Mouse (Mus musculus) spleen, postnatal 36 days (tissue): ENCODE data around the gene Ankfn1.

Experiments
- DNase-seq, 2 experiments: peaks; one replicate each; pipeline ENCODE4 v3.0.0; 2022; ENCODE audit warnings: low spot score in 2 of 2, mixed read lengths in 1 of 2

Ankfn1 gene

GRCm38 (mm10) chr11:89465381-89465780, 312.1 kb downstream of the Ankfn1 start:
- no peak for DNase-seq

DNA sequence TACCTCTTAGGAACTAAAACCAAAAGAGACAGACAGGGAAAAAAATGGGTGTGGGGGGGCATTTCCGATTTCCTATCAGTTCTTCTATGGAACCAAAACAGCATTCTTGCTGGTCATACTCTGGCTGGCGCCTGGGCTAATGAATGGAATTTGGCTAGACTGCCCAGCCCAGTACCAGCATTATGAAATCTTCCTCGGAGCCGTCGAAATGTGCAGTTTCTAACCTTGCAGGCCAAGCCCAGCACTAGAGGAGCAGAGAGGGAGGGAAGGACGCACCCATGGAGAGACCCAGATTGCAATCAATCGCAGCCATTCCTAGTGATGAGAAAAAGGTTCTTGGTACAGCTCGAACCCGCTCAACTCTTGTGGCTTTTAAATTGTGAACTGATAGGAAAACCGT, 315.2 kb downstream of the Ankfn1 start:
- DNase-seq, result no peak

DNA sequence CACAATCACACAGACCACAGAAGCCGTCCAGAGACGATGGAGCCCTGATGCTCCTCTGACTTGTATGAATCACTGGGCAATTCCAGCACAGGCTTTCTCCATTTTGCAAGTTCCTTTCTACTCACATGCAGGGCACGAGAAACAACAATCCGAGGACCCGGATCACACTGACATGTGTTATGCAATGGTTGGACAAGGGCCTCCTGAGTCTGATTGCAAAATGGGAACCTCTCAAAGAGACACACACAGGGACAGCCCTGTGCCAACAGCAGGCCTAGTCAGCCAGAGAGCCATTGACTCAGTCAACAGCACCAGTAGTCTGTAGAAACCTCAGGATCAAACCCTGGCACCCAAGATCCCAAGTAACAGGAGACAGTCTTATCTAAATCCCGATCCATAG, 318.0 kb downstream of the Ankfn1 start:
- no peak for DNase-seq

DNA sequence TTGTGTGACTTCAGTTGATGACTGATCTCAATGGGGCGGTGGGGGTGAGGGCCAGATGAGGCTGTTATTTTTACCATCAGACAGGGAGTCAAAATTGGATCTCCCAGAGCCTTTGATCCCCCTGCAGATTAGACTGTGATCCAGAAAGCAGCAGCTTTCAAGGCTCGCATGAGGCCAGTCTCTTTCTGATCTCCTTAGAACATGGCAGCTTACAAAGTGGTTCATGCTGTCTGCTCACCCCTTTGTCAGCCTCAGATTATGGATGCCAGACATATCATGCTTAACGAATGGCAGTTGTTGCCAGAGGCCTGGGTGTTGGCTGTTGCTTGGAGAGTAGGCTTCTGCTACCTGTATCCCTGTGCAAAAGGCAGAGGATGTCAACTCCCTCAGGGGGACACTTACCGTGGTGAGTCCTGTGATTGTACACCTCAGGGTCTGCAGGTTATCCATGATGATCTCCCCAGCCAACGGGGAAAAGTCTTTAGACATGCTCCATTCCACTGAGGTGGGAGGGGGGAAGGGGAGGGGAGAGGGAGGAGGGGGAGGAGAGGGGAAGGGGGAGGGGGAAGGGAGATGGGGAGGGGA, 321.7 kb downstream of the Ankfn1 start:
- DNase-seq, result no peak

- DNase-seq, result no peak
These were observed 322.8 kb downstream of the Ankfn1 start for GRCm38 (mm10) chr11:89454702-89455101.

DNA sequence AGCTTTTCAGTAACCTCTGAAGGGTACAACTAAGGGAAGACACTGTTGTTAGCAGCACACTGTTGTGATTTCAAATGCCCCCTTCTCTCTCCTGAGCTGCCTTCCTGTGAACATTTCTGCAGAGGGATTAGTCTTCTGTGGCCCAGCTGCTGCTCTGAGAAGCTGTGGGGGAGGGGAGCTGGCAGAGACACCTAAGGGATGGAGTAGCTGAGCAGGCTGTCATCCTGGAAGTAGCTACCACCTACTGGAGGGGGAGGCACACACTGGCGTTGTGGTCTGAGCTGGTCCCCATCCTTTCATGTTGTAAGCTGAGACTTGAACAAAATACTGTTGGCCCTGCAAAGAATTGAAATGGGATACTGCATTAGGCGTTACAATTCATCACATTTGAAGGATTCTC, 324.6 kb downstream of the Ankfn1 start:
- no peak for DNase-seq

GRCm38 (mm10) chr11:89450406-89450805, 327.0 kb downstream of the Ankfn1 start:
- no peak for DNase-seq

DNA sequence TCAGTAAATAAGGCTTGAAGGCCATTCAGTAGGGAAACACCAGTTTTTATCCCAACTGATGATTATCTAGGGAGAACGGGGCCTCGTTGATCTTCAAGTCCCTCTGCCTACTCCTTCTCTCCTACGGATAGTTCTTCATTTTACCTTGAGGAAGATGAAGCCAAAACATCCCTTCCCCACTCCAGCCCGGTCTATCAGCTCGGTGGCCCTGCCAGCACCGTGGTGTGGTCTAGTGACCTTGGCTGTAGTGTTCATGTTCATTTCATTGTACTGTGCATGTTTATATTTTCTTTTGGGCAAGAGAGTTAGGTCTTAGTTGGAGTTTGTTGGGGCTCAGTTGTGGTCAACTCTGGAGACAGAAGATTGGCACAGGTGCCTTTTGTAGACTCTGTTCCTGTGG, 328.5 kb downstream of the Ankfn1 start:
- no peak for DNase-seq

- no peak for DNase-seq
These were observed 330.0 kb downstream of the Ankfn1 start for GRCm38 (mm10) chr11:89447477-89447876.

DNA sequence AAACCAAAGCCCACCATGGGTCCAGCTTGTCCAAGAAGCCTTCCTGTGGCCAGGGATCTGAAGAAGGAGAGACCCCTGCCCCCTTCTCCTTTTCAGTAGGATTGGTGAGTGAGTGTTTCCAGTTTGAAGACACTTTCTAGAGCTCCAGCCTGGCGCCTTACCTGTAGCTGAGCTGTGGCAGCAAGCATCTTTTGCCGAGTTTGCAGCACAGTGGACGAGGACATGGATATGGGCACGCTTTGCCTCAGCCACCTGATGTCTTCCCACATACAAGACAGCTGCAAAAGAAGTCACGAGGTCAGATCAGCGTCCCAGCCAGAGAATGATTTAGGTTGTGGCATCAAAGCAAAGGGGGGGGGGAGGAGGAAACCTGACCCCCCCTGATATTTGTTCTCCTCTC, 336.9 kb downstream of the Ankfn1 start:
- no peak for DNase-seq

DNA sequence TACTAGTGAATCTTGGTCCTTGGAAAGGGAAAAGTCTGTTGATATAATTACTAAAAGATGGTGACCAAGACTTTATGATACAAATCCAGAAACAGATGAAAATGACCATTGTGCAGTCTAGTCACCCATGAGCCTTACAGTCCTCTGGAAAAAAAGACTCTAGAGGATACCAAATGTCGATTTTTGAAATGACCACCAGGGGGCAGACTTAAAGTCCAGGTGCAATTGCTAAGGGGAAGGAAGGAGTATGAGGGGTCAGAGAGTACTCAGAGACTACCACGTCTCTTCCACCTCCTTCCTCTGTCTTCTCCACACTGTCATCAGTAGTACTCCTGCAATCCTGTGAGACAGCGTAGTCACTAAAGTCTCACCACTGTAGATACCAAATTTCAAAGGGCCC, 353.1 kb downstream of the Ankfn1 start:
- no peak for DNase-seq

DNA sequence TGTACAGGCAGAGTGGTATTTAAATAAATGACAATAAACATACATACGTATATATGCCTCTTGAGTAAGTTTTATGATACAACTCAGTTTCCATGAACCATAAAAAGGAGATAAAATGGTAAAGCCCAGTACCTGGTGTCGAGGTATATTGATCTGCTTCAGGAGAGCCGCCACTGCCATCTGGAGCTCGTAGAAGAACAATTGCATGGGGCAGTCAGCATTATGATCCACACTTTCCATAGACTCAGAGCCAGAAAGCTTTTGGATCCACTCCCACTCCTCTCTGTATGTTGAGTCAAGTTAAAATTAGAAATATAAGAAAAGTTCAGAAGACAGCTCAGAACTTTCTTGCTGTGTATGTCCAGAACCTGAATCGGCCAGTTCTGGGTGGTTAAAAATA, 354.8 kb downstream of the Ankfn1 start:
- DNase-seq, result no peak

DNA sequence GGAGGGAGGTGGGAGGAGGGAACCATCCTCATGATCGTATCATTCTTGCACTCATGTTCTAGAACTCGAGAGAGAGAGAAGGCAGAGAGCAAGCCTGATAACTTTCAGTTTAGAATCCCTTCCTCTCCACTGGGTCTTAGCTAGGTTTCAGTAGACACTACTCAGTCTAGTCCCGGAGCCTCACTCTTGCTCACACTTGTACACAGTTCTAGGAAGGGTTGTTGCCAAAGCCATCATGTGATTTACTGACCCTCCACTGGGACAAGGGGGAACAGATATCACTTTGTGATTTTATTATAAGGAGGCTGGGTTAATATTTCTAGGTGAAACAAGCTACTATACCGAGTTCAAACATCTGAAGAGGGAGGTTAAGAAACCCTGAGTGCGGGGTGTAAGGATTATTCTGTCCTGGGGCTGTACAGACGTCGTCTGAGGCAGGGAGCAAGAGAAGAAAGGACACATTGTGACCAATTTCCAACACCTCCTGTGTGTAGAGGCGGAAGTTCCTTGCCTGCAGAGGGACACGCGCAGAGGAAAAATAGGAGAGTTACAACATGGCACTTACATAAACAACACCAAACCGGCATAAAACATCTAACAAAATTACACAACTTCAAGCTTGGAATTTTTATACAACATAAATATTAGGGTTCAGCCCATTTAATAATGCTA, 356.6 kb downstream of the Ankfn1 start:
- DNase-seq, result no peak

GRCm38 (mm10) chr11:89419863-89420262, 357.6 kb downstream of the Ankfn1 start:
- DNase-seq, result no peak

DNA sequence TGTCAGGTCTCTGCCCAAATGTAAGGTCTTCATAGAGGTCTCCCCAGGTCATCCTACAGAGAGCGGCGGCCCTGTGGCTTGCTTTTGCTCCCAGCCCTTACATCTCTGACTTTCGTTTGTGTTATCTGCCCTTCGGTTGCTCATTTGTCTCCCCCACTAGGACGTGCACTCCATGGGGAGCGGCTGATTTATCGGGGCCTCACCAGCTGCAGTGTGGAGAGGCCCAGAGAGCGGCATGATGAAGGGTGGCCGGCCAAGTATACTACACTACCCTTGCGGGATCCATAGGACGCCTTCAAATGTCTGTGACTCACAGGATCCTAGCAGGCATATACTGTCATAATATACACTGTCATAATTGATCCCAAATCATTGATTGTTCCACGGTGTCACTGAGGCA, 358.8 kb downstream of the Ankfn1 start:
- no peak for DNase-seq

- DNase-seq, result no peak
These were observed 360.7 kb downstream of the Ankfn1 start for GRCm38 (mm10) chr11:89416769-89417168.

GRCm38 (mm10) chr11:89408774-89409173, 368.7 kb downstream of the Ankfn1 start:
- DNase-seq, result no peak

DNA sequence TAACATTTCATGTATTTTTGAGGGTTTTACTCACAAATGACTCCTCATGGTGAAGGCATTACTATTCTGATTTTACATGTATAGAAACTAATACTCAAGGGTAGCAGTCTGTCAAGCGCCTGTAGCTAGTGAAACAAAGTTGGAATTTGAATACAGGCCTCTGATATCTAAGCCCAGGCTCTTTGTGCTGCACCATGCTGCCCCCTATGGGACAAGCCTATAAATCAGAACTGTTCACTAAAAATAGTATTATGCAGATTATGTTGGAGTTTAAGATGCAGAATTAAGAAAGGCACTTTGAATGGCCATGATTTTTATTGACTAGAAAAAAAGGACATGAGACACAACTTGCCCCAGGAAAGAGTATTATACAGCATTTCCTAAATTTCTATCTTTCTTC, 373.0 kb downstream of the Ankfn1 start:
- DNase-seq, result no peak

GRCm38 (mm10) chr11:89403436-89403835, 374.0 kb downstream of the Ankfn1 start:
- DNase-seq, result no peak

GRCm38 (mm10) chr11:89388851-89389250, 388.6 kb downstream of the Ankfn1 start:
- no peak for DNase-seq

DNA sequence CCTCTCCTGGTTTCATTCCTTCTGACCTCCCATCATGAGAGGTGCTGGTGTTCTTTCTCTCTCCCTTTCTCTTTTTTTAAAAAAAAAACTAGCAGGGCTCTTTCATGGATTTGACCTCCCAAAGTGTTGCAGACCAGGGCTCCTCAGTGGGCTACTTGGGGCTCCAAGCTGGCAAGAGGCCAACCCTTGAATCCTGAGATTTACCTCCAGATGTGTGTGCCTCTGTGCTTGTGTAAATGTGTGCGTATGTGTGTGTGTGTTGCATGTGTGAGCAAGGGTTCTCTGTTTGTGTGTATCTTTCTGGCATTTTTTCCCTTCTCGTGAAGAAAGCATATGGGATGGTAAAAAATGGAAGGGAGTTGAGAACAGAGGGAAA, 394.8 kb downstream of the Ankfn1 start:
- no peak for DNase-seq

GRCm38 (mm10) chr11:89381782-89382633, 395.4 kb downstream of the Ankfn1 start:
- no peak for DNase-seq

GRCm38 (mm10) chr11:89370941-89371340, 406.5 kb downstream of the Ankfn1 start:
- no peak for DNase-seq
